Mouse (Mus musculus) erythroblast, adult 5-6 weeks (primary cell): ENCODE results near the gene Rasal2. TPM values are rescaled to one million over a fixed set of nuclear protein-coding genes. Genes with fewer than 3 reads are reported as not detected.

Experiments used
- ATAC-seq: replicated peaks from 2 replicates; pipeline ENCODE4 v1.8.0; 2016; ENCODE audit warnings: moderate number of reproducible peaks, mild to moderate bottlenecking, moderate TSS enrichment, inconsistent platforms; ENCODE audit not compliant: poor library complexity, low FRiP score, severe bottlenecking
- total RNA-seq, 2 experiments: library from RNA; stranded (forward) in 1 of 2; stranded (reverse) in 1 of 2; fragments of 150-400 nt in 1 of 2; fragments of 200-764, 138-1000 nt in 1 of 2; gene quantifications; 2 replicates each; pipeline versions ENCODE4 v1.2.3 to v1.2.4; 2015 to 2017; ENCODE audit warnings: low replicate concordance in 2 of 2

The Rasal2 gene
- total RNA-seq, 2 experiments from 2014 or later: under 0.01 to 0.85 TPM

DNA sequence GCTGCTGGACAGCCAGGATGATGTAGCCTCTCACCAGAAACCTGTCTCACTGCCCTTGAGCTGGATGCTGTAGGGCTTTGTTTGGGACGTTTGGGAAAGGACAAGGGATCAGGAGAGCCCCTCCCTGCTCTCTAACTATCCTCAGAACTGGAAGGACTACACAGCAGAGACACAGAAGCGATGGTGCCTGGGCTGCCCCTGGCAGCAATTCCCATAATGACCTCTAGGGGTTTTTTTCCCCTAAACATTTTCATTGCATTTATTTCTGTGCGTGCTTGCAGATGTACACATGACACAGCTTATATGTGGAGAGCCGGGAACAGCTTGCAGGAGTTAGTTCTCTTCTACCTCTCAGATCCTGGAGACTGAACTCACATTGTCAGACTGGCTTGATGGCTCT lies 320.3 kb downstream of the Rasal2 start:
- ATAC-seq: no peak

- ATAC-seq: no peak
Measured at GRCm38 (mm10) chr1:157090835-157091234, 321.6 kb downstream of the Rasal2 start.

DNA sequence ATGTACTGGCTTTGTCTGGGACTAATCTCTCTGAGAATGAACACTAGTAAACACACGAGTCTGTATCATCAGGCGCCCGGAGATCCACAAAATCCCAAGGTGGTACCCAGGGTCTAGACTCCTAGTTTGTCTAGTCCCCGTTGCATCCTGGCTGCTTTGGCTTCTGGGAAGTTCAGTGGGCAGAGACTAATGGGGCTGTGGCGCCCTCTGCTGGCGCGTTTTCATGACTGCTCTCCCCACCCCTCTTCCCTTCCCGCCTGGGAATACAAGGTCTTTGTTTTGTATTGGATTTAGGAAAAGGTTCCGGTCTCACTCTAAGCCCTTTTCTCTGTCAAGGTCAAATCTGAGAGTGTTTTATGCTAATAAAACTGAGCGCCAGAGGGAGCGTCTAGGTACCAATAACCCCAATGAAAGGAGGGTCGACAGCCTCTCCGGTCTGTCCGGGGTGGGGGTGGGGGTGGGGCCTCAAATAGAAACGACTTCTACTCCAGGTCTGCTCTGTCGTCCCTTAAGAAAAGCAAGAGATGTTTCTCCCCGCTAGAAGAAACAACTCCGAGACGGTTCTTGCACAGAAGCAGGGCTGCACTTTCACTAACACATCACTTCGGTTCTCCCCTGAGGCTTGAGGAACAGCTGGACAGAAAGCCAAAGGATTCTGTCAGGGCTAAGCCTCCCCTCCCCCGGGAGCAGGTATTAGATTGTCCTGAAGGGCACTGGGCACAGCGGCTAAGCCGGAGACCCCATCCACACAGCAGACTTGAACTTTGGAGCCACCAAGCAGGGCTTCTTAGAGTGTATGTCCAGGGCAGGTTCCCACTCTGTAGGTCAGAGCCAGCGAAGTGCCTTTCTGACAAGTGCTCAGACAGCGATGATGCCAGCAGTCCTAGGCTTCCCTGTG lies 326.0 kb downstream of the Rasal2 start:
- no peak for ATAC-seq

Other genes starting within 250 kb of the Rasal2 start
- 2.1 and 7.7 TPM in 2 replicates for gene Cryzl2, start 46.0 kb upstream of the Rasal2 start, total RNA-seq (2015; ENCODE audit: low replicate concordance)
- gene Cryzl2, start 46.0 kb upstream of the Rasal2 start, total RNA-seq (2017; ENCODE audit: low replicate concordance): 0.98 and 3.6 TPM in 2 replicates
- gene Sec16b, start 94.1 kb upstream of the Rasal2 start, total RNA-seq (2015; ENCODE audit: low replicate concordance): 0.21 TPM in 1 of 2 replicates, not detected in the other
- gene Sec16b, start 94.1 kb upstream of the Rasal2 start, total RNA-seq (2017; ENCODE audit: low replicate concordance): 0.77 TPM in 1 of 2 replicates, not detected in the other